Mouse (Mus musculus): ENCODE results near the gene Scnn1a.

- TF ChIP-seq POLR2A (IDR thresholded peaks at IDR 0.05; ENCODE audit: insufficient read length, low read depth) (no peak), MYOG (IDR thresholded peaks at IDR 0.05; ENCODE audit: control insufficient read depth in 1 of 3, insufficient read depth in 1 of 3, insufficient read length in 2 of 3, low read depth in 2 of 3) (no peak), MAX (IDR thresholded peaks at IDR 0.05; ENCODE audit: low read depth) (no peak), POLR2AphosphoS2 (IDR thresholded peaks at IDR 0.05; ENCODE audit: insufficient read length, low read depth) (no peak), TCF3 (IDR thresholded peaks at IDR 0.05; ENCODE audit: insufficient read length, low read depth) (no peak), SRF (IDR thresholded peaks at IDR 0.05; ENCODE audit: control insufficient read depth, insufficient read length, low read depth) (no peak), TCF12 (IDR thresholded peaks at IDR 0.05; ENCODE audit: insufficient read depth, poor library complexity, severe bottlenecking) (no peak), USF1 (IDR thresholded peaks at IDR 0.05; ENCODE audit: low read depth) (no peak), MYOD1 (IDR thresholded peaks at IDR 0.05; ENCODE audit: control insufficient read depth in 1 of 3, insufficient read length in 2 of 3, low read depth in 2 of 3) (no peak), E2F4 (IDR thresholded peaks at IDR 0.05; ENCODE audit: insufficient read depth) (no peak), CEBPB (IDR thresholded peaks at IDR 0.05; ENCODE audit: insufficient read depth, poor library complexity, severe bottlenecking) (no peak), REST (IDR thresholded peaks at IDR 0.05; ENCODE audit: insufficient read depth, insufficient read length) (no peak)
Measured at GRCm38 (mm10) chr6:125379781-125380180, 59.3 kb downstream of the Scnn1a start.
